Mouse (Mus musculus) G1E (cell line): ENCODE results near the gene Gpat3.

Experiments
- CTCF ChIP-seq: IDR thresholded peaks from 2 replicates; pipeline ENCODE4 v1.5.1; 2012; ENCODE audit warnings: low read depth, low read length, inconsistent platforms, mixed read lengths
- POLR2AphosphoS5 ChIP-seq: IDR thresholded peaks from 2 replicates; pipeline ENCODE4 v1.6.1; 2012; ENCODE audit warnings: low read depth, low read length, inconsistent platforms; ENCODE audit not compliant: insufficient replicate concordance
- TAL1 ChIP-seq: conservative IDR thresholded peaks from 2 replicates; pipeline ENCODE4 v1.6.1; 2012; ENCODE audit warnings: low read depth, low read length, inconsistent platforms, mixed read lengths

DNA sequence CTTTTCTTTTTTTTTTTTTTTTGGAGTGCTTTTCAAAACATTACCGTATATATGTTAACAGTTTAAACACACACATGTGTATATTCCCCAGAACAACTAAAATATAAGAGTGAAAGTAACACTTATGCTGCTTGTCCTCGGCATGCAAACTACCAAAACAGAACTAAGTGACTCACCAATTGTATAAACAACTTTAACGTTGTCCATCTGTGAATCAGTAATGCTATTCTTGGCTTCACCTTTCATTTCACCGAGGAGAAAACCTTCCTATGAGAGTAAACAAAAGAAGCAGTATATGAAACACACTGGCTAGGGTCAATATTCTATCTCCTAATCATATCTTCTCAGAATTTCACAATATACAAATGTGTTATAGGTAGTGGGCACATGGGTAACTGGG, 27.2 kb upstream of the Gpat3 start:
- TF ChIP-seq CTCF: no peak
- no peak for TF ChIP-seq TAL1
- TF ChIP-seq POLR2AphosphoS5: no peak
